Mouse (Mus musculus) midbrain, postnatal 0 days (tissue): Measurements from ENCODE around the gene Hoxd4. TPM values are rescaled to one million over a fixed set of nuclear protein-coding genes. Genes with fewer than 3 reads are reported as not detected.

Experiments
- ATAC-seq: fragments of 200-750 bp; cut with Nextera tagmentation; 2 replicates; pipeline ENCODE4 v1.8.0; 2017; ENCODE audit warnings: moderate number of reproducible peaks, mild to moderate bottlenecking, moderate TSS enrichment, moderate library complexity; ENCODE audit not compliant: low FRiP score
- DNase-seq: peaks from one replicate; pipeline ENCODE4 v3.0.0-alpha.2; 2015; ENCODE audit warnings: low spot score
- H3K27ac ChIP-seq: fragments of 300-500 bp; sonication (generic); 2 replicates; pipeline ENCODE4 v1.5.1; 2014; ENCODE audit warnings: low read depth, mild to moderate bottlenecking, low read length, mixed read lengths
- H3K27me3 ChIP-seq: fragments of 300-500 bp; sonication (generic); 2 replicates; pipeline ENCODE4 v1.6.1; 2014; ENCODE audit warnings: low read length, control low read depth, mixed read lengths; ENCODE audit not compliant: insufficient read depth
- H3K36me3 ChIP-seq: fragments of 300-500 bp; sonication (generic); 2 replicates; pipeline ENCODE4 v1.6.1; 2014; ENCODE audit warnings: low read length, control low read depth, mixed read lengths; ENCODE audit not compliant: insufficient read depth
- H3K4me1 ChIP-seq: fragments of 300-500 bp; sonication (generic); 2 replicates; pipeline ENCODE4 v1.6.1; 2014; ENCODE audit warnings: mild to moderate bottlenecking, control low read depth, antibody characterized with exemption, low read length, mixed read lengths; ENCODE audit not compliant: insufficient read depth
- H3K4me2 ChIP-seq: fragments of 300-500 bp; sonication (generic); 2 replicates; pipeline ENCODE4 v1.6.1; 2014; ENCODE audit warnings: low read depth, mild to moderate bottlenecking, low read length, mixed read lengths; ENCODE audit not compliant: poor library complexity, severe bottlenecking
- H3K4me3 ChIP-seq: fragments of 300-500 bp; sonication (generic); 2 replicates; pipeline ENCODE4 v1.5.1; 2014; ENCODE audit warnings: low read depth, mild to moderate bottlenecking, low read length, moderate library complexity
- H3K9ac ChIP-seq: fragments of 300-500 bp; sonication (generic); replicated peaks from 2 replicates; pipeline ENCODE4 v1.6.1; 2014; ENCODE audit warnings: mild to moderate bottlenecking, low read length, moderate library complexity, mixed read lengths; ENCODE audit not compliant: poor library complexity, severe bottlenecking
- H3K9me3 ChIP-seq: fragments of 300-500 bp; sonication (generic); 2 replicates; pipeline ENCODE4 v1.6.1; 2016; ENCODE audit warnings: low read length, control low read depth
- CTCF ChIP-seq: IDR thresholded peaks from 2 replicates; pipeline ENCODE4 v1.5.1; 2016; ENCODE audit warnings: antibody characterized with exemption, mild to moderate bottlenecking
- WGBS: fragments of 180-500 bp; shearing (Covaris S2); extraction: QIAGEN DNeasy Blood & Tissue Kit; methylation state at CpG from one replicate; pipeline ENCODE4 v1.1.7; 2014; 5-methylcytosine and 5-hydroxymethylcytosine counted together
- polyA plus RNA-seq: library from polyadenylated mRNA; unstranded; fragments of >200 nt; fragmentation: Nextera tagmentation; extraction: Ambion mirVana; gene quantifications from 2 replicates; pipeline ENCODE4 v1.2.1, GENCODE M21; 2015
- total RNA-seq: library from RNA; depleted of rRNA; stranded (reverse); fragments of >200 nt; gene quantifications from 2 replicates; pipeline ENCODE4 v1.2.3, GENCODE M21; 2014

The Hoxd4 gene
- total and polyA plus RNA-seq, 2 experiments from 2014 or later = 1.2 TPM; not detected in 1

DNA sequence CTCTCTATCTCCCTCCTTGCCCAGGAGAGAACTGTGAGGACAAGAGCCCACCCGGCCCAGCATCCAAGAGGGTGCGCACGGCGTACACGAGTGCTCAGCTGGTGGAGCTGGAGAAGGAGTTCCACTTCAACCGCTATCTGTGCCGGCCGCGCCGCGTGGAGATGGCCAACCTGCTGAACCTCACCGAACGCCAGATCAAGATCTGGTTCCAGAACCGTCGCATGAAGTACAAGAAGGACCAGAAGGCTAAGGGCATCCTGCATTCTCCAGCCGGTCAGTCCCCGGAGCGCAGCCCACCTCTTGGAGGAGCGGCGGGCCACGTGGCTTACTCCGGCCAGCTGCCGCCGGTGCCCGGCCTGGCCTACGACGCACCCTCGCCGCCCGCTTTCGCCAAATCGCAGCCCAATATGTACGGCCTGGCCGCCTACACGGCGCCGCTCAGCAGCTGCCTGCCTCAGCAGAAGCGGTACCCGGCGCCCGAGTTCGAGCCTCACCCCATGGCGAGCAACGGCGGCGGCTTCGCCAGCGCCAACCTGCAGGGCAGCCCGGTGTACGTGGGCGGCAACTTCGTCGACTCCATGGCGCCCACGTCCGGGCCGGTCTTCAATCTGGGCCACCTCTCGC is 34.7 kb downstream of the Hoxd4 start:
- Histone ChIP-seq H3K4me1 (no peaks in the 10 kb centered on the region), H3K4me3 (no peak overlapping the region), H3K27me3 (peaks cover 93% of the 10 kb centered on the region), H3K27ac (no peak overlapping the region), H3K4me2 (no peak overlapping the region), H3K36me3 (no peaks in the 10 kb centered on the region), H3K9me3 (no peaks in the 10 kb centered on the region), H3K9ac (no peak overlapping the region)
- 1% methylated on average over 58 of the region's 58 CpGs for WGBS
- DNase-seq = no peak
- peak; percentile 38; the same call in 1 of the 2 replicates for ATAC-seq
- TF ChIP-seq CTCF = no peak

DNA sequence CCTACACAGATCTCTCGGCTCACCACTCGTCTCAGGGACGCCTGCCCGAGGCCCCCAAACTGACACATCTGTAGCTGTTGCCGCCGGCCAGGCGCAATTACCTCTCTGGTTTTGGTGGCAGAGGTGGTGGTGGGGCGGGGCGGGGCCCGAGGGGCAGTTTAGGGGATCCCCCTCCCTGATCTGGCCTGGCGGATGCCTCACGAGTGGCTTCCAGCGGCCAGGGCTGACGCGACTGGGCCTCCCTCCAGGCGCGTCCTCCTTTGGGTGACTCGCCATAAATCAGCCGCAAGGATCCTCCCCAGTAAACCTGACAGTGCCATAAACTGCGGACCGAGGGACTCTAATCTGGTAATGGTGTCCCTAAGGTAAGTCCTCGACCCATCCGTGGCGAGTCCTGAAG is 35.3 kb downstream of the Hoxd4 start:
- H3K4me2 ChIP-seq = no peak overlapping the region
- no peak for TF ChIP-seq CTCF
- H3K4me3 ChIP-seq = no peak overlapping the region
- H3K27me3 ChIP-seq = peaks cover 93% of the 10 kb centered on the region
- under 1% methylated on average over 24 of the region's 24 CpGs for WGBS
- no peaks in the 10 kb centered on the region for H3K36me3 ChIP-seq
- H3K9me3 ChIP-seq = no peaks in the 10 kb centered on the region
- no peak for ATAC-seq
- H3K4me1 ChIP-seq = no peaks in the 10 kb centered on the region
- DNase-seq = no peak
- H3K27ac ChIP-seq = no peak overlapping the region
- no peak overlapping the region for H3K9ac ChIP-seq

GRCm38 (mm10) chr2:74747661-74748141 is 36.0 kb downstream of the Hoxd4 start:
- Histone ChIP-seq H3K9me3 (no peaks in the 10 kb centered on the region), H3K36me3 (no peaks in the 10 kb centered on the region), H3K4me3 (no peak overlapping the region), H3K27ac (no peak overlapping the region), H3K4me2 (no peak overlapping the region), H3K9ac (no peak overlapping the region), H3K4me1 (no peaks in the 10 kb centered on the region), H3K27me3 (peaks cover 93% of the 10 kb centered on the region)
- WGBS = 5% methylated on average over 11 of the region's 11 CpGs
- TF ChIP-seq CTCF = no peak
- ATAC-seq (no peak), DNase-seq (no peak)

DNA sequence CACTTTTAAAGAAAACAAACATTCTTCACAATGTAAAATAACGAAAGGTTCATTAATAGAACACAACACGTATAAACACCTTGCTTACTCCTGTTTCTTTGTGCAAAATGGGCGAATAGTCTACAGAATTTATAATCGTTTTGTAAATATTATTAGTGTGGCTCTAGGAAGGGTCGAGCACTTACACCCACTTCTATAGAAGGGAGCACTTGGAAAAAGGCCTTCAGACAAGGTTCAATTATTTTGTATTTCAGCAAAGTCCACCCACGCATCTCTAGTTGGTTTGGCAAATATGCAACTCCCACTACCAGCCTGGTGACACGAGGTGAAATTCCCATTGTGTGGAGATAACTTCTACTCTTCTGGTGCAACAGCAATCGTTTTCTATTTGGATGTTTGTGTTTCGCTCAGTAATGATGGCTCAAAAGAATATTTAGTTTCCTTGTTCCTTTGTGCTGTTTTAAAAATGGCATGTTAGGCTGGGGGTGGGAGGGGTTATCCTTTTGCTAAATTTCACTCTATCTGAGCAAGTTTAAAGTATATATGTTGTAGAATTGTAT is 36.8 kb downstream of the Hoxd4 start:
- no peak overlapping the region for H3K27ac ChIP-seq
- H3K9ac ChIP-seq = no peak overlapping the region
- DNase-seq (no peak), ATAC-seq (no peak)
- H3K4me2 ChIP-seq = no peak overlapping the region
- H3K4me1 ChIP-seq = no peaks in the 10 kb centered on the region
- TF ChIP-seq CTCF = no peak
- no peak overlapping the region for H3K4me3 ChIP-seq
- no peaks in the 10 kb centered on the region for H3K36me3 ChIP-seq
- no peaks in the 10 kb centered on the region for H3K9me3 ChIP-seq
- WGBS = 5% methylated on average over 9 of the region's 9 CpGs
- H3K27me3 ChIP-seq = peaks cover 90% of the 10 kb centered on the region

- TF ChIP-seq CTCF = no peak
- no peaks in the 10 kb centered on the region for H3K4me1 ChIP-seq
- H3K4me2 ChIP-seq = peak overlapping the region; percentile 18; the same call in 1 of the 2 replicates
- DNase-seq (peak; percentile 68), ATAC-seq (no peak)
- H3K9ac ChIP-seq = no peak overlapping the region
- H3K27me3 ChIP-seq = peaks cover 90% of the 10 kb centered on the region
- no peak overlapping the region for H3K27ac ChIP-seq
- H3K4me3 ChIP-seq = no peak overlapping the region
- H3K9me3 ChIP-seq = no peaks in the 10 kb centered on the region
- H3K36me3 ChIP-seq = no peaks in the 10 kb centered on the region
- under 1% methylated on average over 47 of the region's 47 CpGs for WGBS
Observed at GRCm38 (mm10) chr2:74749337-74750121, 37.8 kb downstream of the Hoxd4 start.

DNA sequence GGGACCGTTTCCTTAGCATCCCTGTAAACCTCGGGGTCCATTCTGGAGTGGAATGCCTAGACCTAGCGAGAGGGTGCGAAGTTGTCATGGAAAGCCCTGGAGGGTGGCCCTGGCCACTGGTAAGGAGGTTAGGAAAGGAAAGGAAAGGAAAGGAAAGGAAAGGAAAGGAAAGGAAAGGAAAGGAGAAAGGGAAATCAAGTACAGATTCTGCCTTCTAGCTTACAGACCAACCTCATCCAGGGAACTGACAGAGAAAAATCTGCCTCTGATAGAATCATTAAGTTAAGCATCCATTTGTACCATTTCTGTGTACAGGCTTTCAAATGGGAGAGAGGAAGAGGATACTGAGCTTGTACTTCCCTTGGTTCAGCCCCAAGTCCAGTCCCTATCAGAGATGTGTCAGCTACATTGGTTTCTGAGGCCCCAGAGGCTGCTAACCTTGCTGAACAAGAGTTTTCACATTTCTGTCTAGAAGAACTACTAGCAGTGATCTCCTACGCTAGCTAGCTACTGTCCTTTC is 39.1 kb downstream of the Hoxd4 start:
- Histone ChIP-seq H3K9ac (no peak overlapping the region), H3K27ac (no peak overlapping the region), H3K4me2 (no peak overlapping the region), H3K4me1 (no peaks in the 10 kb centered on the region), H3K27me3 (peaks cover 87% of the 10 kb centered on the region), H3K36me3 (no peaks in the 10 kb centered on the region), H3K9me3 (no peaks in the 10 kb centered on the region), H3K4me3 (no peak overlapping the region)
- 17% methylated on average over 5 of the region's 5 CpGs for WGBS
- ATAC-seq (no peak), DNase-seq (no peak)
- TF ChIP-seq CTCF = no peak
